ENCODE assay signal across 8 mouse cellular contexts in genomic region chr19:24030511-24030870, GRCm38 (mm10). TPM values are rescaled to one million over a fixed set of nuclear protein-coding genes. Genes with fewer than 3 reads are reported as not detected.
DNase-seq lines count a peak whose midpoint lies in the region; ATAC-seq and TF ChIP-seq lines count a peak whose summit lies in the region.

No protein-coding gene starts in this region.

- no peak overlapping the region for H3K27ac ChIP-seq in liver, adult 2 months (replicated peaks; ENCODE audit: insufficient read depth, low read depth, low read length)
- H3K27ac ChIP-seq in cortical plate, adult 2 months (ENCODE audit: insufficient read depth, low read length), result no peak overlapping the region
- peak overlapping the region; percentile 81 for H3K27ac ChIP-seq in heart, embryonic 11.5 days (ENCODE audit: low read depth, low read length)
- H3K27ac ChIP-seq in stomach, embryonic 15.5 days, result no peak overlapping the region

- TF ChIP-seq CTCF in liver, adult 2 months (IDR thresholded peaks at IDR 0.05; ENCODE audit: low read depth, low read length), result no peak
- TF ChIP-seq CTCF in cortical plate, adult 2 months (IDR thresholded peaks at IDR 0.05; ENCODE audit: extremely low read depth, insufficient read depth, low read length), result no peak

- H3K9ac ChIP-seq in liver, adult 2 months (ENCODE audit: low read depth, low read length), result peak overlapping the region; percentile 44
- H3K9ac ChIP-seq in heart, embryonic 11.5 days (ENCODE audit: low read depth, low read length), result peak overlapping the region; percentile 82
- peak overlapping the region; percentile 29 for H3K9ac ChIP-seq in stomach, embryonic 15.5 days

- H3K27me3 ChIP-seq in liver, adult 2 months (ENCODE audit: control insufficient read depth, insufficient read depth, low read length), result peaks cover 12% of the 10 kb centered on the region; the same call in 1 of the 2 replicates
- H3K27me3 ChIP-seq in heart, embryonic 11.5 days (ENCODE audit: control insufficient read depth, insufficient read depth, low read length), result peaks cover 4% of the 10 kb centered on the region; the same call in 1 of the 2 replicates
- H3K27me3 ChIP-seq in stomach, embryonic 15.5 days (replicated peaks), result peaks cover 22% of the 10 kb centered on the region

- peak overlapping the region; percentile 79 for H3K4me2 ChIP-seq in heart, embryonic 11.5 days
- peak overlapping the region; percentile 96 for H3K4me2 ChIP-seq in stomach, embryonic 15.5 days

- H3K4me1 ChIP-seq in liver, adult 2 months (ENCODE audit: control insufficient read depth, insufficient read depth, low read length), result no peaks in the 10 kb centered on the region
- H3K4me1 ChIP-seq in cortical plate, adult 2 months (ENCODE audit: control insufficient read depth, insufficient read depth, low read length), result no peaks in the 10 kb centered on the region; the same call in 1 of the 2 replicates
- peaks cover 8% of the 10 kb centered on the region for H3K4me1 ChIP-seq in heart, embryonic 11.5 days (ENCODE audit: control insufficient read depth, insufficient read depth, low read length)
- peaks cover 8% of the 10 kb centered on the region; the same call in 1 of the 2 replicates for H3K4me1 ChIP-seq in stomach, embryonic 15.5 days

- H3K9me3 ChIP-seq in heart, embryonic 11.5 days (replicated peaks; ENCODE audit: control insufficient read depth, low read length), result no peaks in the 10 kb centered on the region
- no peaks in the 10 kb centered on the region for H3K9me3 ChIP-seq in stomach, embryonic 15.5 days

- no peak for DNase-seq in liver, adult 2 months (ENCODE audit: extremely low read depth, low read depth, low spot score)
- no peak for DNase-seq in liver
- DNase-seq in kidney, postnatal 25 days, result peak; percentile 29 to 54
- peak; percentile 34 for DNase-seq in lung, postnatal 36 days
- DNase-seq in ovary, postnatal 14 days (ENCODE audit: low spot score), result no peak

- peak overlapping the region; percentile 59 for H3K4me3 ChIP-seq in liver, adult 2 months (ENCODE audit: insufficient read depth, low read depth, low read length)
- H3K4me3 ChIP-seq in cortical plate, adult 2 months (ENCODE audit: insufficient read depth, low read length), result peak overlapping the region; percentile 57
- peak overlapping the region; percentile 74 for H3K4me3 ChIP-seq in heart, embryonic 11.5 days (ENCODE audit: low read depth, low read length)
- H3K4me3 ChIP-seq in stomach, embryonic 15.5 days (replicated peaks), result peak overlapping the region; percentile 56

- no peak for TF ChIP-seq POLR2A in liver, adult 2 months (IDR thresholded peaks at IDR 0.05; ENCODE audit: extremely low read depth, insufficient read depth, low read length)
- TF ChIP-seq POLR2A in cortical plate, adult 2 months (IDR thresholded peaks at IDR 0.05; ENCODE audit: extremely low read depth, insufficient read depth, low read length), result no peak

- WGBS in liver, adult 2 months, result 12% methylated on average over 49 of the region's 49 CpGs
- WGBS in heart, embryonic 11.5 days (ENCODE audit: insufficient replicate concordance), result under 1% methylated on average over 39 of the region's 49 CpGs
- WGBS in stomach, embryonic 15.5 days, result under 1% methylated on average over 30 of the region's 49 CpGs

- H3K79me2 ChIP-seq in liver, adult 2 months (ENCODE audit: control insufficient read depth, insufficient read depth, low read length), result no peaks in the 10 kb centered on the region

- ATAC-seq in heart, embryonic 11.5 days (replicated peaks; ENCODE audit: insufficient number of reproducible peaks, low FRiP score, low TSS enrichment), result peak; percentile 36
- ATAC-seq in stomach, embryonic 15.5 days (ENCODE audit: insufficient read depth, low FRiP score, low read depth), result peak; percentile 59

- no peaks in the 10 kb centered on the region for H3K36me3 ChIP-seq in liver, adult 2 months (ENCODE audit: control insufficient read depth, insufficient read depth, low read length)
- no peaks in the 10 kb centered on the region for H3K36me3 ChIP-seq in heart, embryonic 11.5 days (ENCODE audit: control insufficient read depth, insufficient read depth, low read length)
- no peaks in the 10 kb centered on the region for H3K36me3 ChIP-seq in stomach, embryonic 15.5 days

RNA-seq across cellular contexts. Expression of gene Fam189a2, which starts 0.3 kb away (rescaled TPM):
- 0.67 and 0.74 TPM in 2 replicates for total RNA-seq in liver, adult 2 months (2014; rRNA removed)
- 0.73 and 0.77 TPM in 2 replicates for polyA plus RNA-seq in liver, adult 2 months (2012; rRNA removed)
- 18.0 and 20.3 TPM in 2 replicates for polyA plus RNA-seq in cortical plate, adult 2 months (2012; rRNA removed)
- 8.3 and 9.3 TPM in 2 replicates for polyA plus RNA-seq in heart, embryonic 11.5 days (2014; fragmentation: Nextera tagmentation; extraction: Ambion mirVana)
- polyA plus RNA-seq in stomach, embryonic 15.5 days (2015; fragmentation: Nextera tagmentation; extraction: Ambion mirVana), result 0.42 and 0.75 TPM in 2 replicates

Comparison
In these comparisons a context has a peak if more than half of its experiments do, and no peak if none do; other contexts are left out.
1. DNase-seq: peak in kidney, postnatal 25 days (2 of 2) and lung, postnatal 36 days (single experiment); none in liver, adult 2 months (single experiment), liver (single experiment) and ovary, postnatal 14 days (single experiment).
2. H3K9ac ChIP-seq: peak in every context shown above with its lines; median percentile 82 in heart, embryonic 11.5 days; 44 in liver, adult 2 months; 29 in stomach, embryonic 15.5 days.
3. Peak in every context shown above with its lines, with median percentiles within 50 percentile points of each other: H3K4me3 ChIP-seq.